Mouse (Mus musculus) cerebellum, postnatal 10 days (tissue): Measurements from ENCODE around the gene Adra2c.

Experiments
- DNase-seq, 2 experiments: peaks; one replicate each; pipeline ENCODE4 v3.0.0; 2021; ENCODE audit warnings: mixed read lengths in 2 of 2

Gene Adra2c

DNA sequence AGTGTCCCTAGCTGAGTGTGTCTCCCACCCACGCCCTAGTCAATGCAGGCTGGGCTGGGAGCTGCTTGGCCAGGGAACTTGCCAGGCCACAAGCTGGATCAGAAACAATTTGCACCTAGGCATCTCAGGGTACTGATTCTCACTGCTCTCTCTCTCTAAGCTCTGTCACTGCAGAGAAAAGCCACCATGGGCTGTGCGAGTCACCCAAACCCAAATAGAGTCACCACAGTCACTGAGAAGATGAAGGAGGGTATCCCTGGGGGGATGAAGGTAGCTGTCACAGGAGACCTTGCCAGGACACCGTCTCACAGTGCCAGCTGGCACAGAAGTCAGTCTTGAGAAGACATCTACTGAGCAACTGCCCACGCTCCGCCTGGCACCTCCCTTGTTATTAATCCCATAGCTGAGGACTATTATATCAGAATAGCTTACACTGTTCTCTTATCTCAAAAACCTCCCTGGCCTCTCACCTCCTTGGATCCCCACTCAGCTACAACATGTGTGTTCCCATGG is 33.7 kb downstream of the Adra2c start:
- peak; percentile 57 to 62 for DNase-seq

DNA sequence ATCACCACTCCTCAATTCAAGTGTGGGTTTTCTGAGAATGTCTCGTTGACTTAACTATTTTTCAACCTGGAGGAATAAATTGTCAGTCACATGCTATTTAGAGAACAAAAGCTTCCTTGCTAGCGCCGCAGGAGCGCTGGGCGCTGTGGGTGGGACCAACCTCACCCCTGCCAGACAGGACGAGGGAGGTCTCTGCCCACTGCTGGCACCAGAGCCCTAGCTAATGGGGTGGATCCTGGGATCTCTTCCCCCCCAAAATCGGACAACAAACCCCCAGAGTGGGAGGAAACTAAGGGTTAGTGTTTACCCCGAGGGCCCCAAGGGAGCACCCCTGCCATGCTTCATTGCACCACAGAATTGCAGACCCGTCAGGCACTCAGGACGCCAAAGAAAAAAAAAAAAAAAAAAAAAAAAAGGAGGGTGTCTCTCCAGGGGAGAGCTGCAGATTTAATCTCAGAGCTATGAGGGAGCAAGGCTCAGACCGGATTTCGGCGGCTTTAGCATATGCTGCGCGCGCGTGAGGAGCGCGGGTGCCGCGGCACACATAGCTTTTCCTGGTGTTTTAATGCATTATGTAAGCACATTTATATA is 35.2 kb downstream of the Adra2c start:
- peak; percentile 49 to 53 for DNase-seq

DNA sequence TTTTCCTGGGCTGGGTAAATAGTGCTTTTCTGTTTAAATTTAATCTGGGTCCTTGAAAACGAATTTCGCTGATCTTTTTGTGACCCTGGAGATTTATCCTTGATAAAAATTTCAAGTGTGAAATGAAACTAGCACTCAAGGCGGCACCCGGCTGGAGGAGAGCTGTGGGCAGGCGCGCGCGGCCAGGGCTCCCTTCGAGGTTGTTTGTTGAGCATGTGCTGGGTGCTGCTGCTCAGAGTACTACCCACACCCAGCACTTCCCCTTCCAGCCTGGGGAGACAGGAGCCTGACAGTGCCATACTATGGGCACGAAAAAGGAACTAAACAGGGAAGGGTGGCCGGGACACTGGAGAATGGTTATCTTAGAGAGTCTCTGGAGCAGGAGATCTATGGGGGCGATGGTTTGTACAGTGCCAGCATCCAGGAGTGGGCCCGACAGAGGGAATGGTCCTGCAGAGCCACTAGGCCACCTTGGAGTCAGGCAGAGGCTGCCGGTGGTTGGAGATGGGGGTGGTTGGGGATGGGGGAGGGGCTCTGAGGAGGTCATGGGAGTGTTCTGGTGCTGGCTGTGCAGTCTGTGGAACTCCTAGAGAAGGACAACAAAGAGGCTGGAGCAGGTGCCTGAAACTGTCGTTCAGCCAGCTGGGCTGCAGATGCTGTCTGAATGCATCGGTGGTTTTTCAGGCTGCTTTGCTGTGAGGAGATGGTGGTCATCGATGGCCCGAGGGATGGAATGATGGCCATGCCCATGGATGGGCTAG is 35.9 kb downstream of the Adra2c start:
- peak; percentile 54 to 63 for DNase-seq

DNA sequence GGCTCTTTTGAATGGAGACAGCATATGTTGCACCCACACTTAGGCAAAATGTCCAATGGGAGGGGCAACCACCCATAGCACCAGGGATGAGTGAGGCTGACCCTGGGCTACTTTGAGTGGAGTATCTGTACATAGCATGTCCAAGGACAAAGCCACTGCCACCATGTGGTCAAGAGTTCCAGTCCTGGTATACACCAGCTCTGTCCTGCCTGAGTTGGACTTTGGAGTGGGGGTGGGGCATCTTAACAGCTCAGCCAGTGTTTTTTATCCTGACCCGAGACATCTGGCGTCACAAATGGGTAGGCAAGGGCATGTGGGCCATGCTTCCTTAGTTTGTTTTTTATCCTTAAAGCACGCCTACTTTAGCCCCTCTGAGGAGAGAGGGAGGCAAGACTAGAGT is 36.5 kb downstream of the Adra2c start:
- DNase-seq = no peak

DNA sequence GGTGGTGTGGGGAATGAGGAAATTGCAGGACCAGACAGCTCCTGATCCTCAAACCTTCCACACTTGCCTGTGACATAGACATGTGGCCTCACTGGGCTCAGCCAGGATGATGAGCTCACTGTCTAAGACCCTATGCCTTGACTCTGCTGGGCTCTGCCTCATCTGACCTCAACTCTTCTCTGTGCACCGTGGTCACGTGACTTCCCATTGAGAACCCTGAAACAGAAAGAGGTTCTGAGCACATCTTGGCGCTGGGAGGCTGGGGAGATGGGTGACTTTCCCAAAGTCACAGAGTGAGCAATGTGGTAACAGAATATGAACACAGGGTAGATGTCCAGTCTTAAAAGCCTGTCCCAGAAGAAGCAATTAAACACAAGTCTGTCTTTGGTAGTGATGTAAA is 37.1 kb downstream of the Adra2c start:
- no peak for DNase-seq

DNA sequence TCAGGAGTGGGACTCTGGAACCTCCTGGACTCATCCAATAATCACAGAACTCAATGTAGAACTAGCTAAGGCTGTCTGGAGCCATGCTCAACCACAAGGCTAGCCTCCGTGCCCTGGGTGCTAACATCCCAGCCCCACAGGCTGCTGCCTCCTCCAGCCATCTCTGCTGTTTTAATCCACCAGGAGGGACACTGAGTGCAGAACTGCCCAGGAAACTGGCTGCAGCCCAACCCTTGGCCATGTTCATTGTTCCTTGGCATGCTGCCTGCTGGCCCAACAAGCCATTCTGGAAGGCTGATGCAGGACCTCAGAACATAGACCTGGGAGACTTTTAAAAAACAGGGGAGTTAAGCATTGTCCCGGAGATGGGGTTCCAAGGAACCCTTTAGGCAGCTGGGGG is 42.5 kb downstream of the Adra2c start:
- peak; percentile 92 to 93 for DNase-seq

DNA sequence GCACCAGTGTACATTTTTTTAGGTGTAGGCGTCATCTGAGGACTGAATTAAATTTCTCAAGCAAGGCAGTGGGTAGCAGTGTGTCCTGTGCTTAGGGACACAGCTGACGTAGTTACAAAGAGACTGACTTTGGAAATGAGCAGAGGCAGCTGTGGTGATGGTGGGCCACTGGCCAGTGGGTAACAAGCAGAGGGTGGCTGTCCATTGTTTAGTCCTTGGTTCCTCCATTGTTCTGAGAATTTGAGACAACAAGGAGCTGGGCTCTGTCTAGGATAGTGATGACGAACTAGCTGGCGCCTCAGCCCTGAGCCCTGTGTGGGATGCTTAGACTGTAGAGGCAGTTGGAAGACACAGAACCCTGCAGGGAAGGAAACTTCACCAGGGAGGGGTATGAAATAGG is 52.7 kb downstream of the Adra2c start:
- DNase-seq = no peak
